Mouse (Mus musculus) ES-E14 (cell line): ENCODE measurements at regions not wholly inside any gene's neighbourhood (a gene's known extent, or its start where the extent isn't known, plus 50 kb on each side); places are given as distances from the start of the nearest gene placed in this dataset.

Experiments used
- DNase-seq: peaks from one replicate; pipeline ENCODE4 v3.0.0-alpha.2; 2013; ENCODE audit warnings: low read depth, low spot score
- H3K27ac ChIP-seq: 2 replicates; pipeline ENCODE4 v1.5.1; 2012; ENCODE audit warnings: low read depth, mild to moderate bottlenecking, low read length, moderate library complexity, mixed read lengths; ENCODE audit not compliant: poor library complexity, insufficient read depth, severe bottlenecking
- H3K36me3 ChIP-seq: 2 replicates; pipeline ENCODE4 v1.6.1; 2012; ENCODE audit warnings: mild to moderate bottlenecking, low read length, moderate library complexity, mixed read lengths; ENCODE audit not compliant: control insufficient read depth, poor library complexity, insufficient read depth, severe bottlenecking
- H3K4me1 ChIP-seq, 2 experiments: fragments of 150-350 bp in 1 of 2; sonication (generic) in 1 of 2; 2 replicates each; pipeline ENCODE4 v1.6.1; 2012; ENCODE audit warnings: low read length in 2 of 2, mild to moderate bottlenecking in 1 of 2, mixed read lengths in 1 of 2; ENCODE audit not compliant: control insufficient read depth in 2 of 2, insufficient read depth in 2 of 2, poor library complexity in 1 of 2
- H3K4me3 ChIP-seq, 2 experiments: fragments of 150-350 bp in 1 of 2; sonication (generic) in 1 of 2; 2 replicates each; pipeline ENCODE4 v1.5.1; 2012; ENCODE audit warnings: low read length in 2 of 2, low read depth in 1 of 2, mild to moderate bottlenecking in 1 of 2, mixed read lengths in 1 of 2; ENCODE audit not compliant: insufficient read depth in 1 of 2, poor library complexity in 1 of 2, severe bottlenecking in 1 of 2
- H3K9ac ChIP-seq: 2 replicates; pipeline ENCODE4 v1.6.1; 2012; ENCODE audit warnings: low read depth, mild to moderate bottlenecking, low read length, mixed read lengths; ENCODE audit not compliant: poor library complexity, insufficient read depth, severe bottlenecking
- H3K9me3 ChIP-seq: fragments of 150-350 bp; sonication (generic); 2 replicates; pipeline ENCODE4 v1.6.1; 2012; ENCODE audit warnings: low read depth, mild to moderate bottlenecking, low read length; ENCODE audit not compliant: control insufficient read depth, insufficient read depth
- CHD2 ChIP-seq: IDR thresholded peaks from 2 replicates; pipeline ENCODE4 v1.6.1; 2014; ENCODE audit warnings: mild to moderate bottlenecking, low read depth, low read length, inconsistent platforms
- HCFC1 ChIP-seq: IDR thresholded peaks from 2 replicates; pipeline ENCODE4 v1.6.1; 2012; ENCODE audit warnings: low read length, inconsistent platforms, borderline replicate concordance; ENCODE audit not compliant: insufficient read depth
- MAFK ChIP-seq: IDR thresholded peaks from 2 replicates; pipeline ENCODE4 v1.6.1; 2014; ENCODE audit warnings: mild to moderate bottlenecking, low read depth, low read length, inconsistent platforms; ENCODE audit not compliant: insufficient read depth
- ZC3H11A ChIP-seq: IDR thresholded peaks from 2 replicates; pipeline ENCODE4 v1.6.1; 2012; ENCODE audit warnings: low read depth, mild to moderate bottlenecking, inconsistent platforms, low read length, borderline replicate concordance
- ZNF384 ChIP-seq: IDR thresholded peaks from 2 replicates; pipeline ENCODE4 v1.6.1; 2012; ENCODE audit warnings: low read depth, low read length, inconsistent platforms
- in situ Hi-C, 2 experiments: fragments of 600-800 bp; cut with MboI; formaldehyde crosslinking; loops; one replicate each; pipeline ENCODE4 v1.15.1; 2025; ENCODE audit warnings: low sequenced_read_pairs in 2 of 2, inconsistent platforms in 1 of 2; ENCODE audit not compliant: unreplicated experiment in 2 of 2

GRCm38 (mm10) chr13:3725803-3726202, 78.3 kb downstream of the Calml3 start:
- H3K27ac ChIP-seq: no peak overlapping the region
- no peak for TF ChIP-seq ZC3H11A
- no peak for TF ChIP-seq HCFC1
- TF ChIP-seq CHD2: no peak
- TF ChIP-seq MAFK: no peak
- TF ChIP-seq ZNF384: no peak
- H3K9ac ChIP-seq: no peak overlapping the region
- no peak overlapping the region for H3K4me3 ChIP-seq
- H3K36me3 ChIP-seq: no peaks in the 10 kb centered on the region
- DNase-seq: no peak
- no peaks in the 10 kb centered on the region for H3K9me3 ChIP-seq
- in situ Hi-C loops: no loop called here
- peaks cover 0 to 2% of the 10 kb centered on the region in 2 experiments; a peak in 1 of 4 replicates for H3K4me1 ChIP-seq

- Histone ChIP-seq H3K4me3 (no peak overlapping the region), H3K9me3 (no peaks in the 10 kb centered on the region), H3K36me3 (no peaks in the 10 kb centered on the region), H3K9ac (no peak overlapping the region), H3K27ac (no peak overlapping the region), H3K4me1 (no peaks in the 10 kb centered on the region)
- DNase-seq: no peak
- in situ Hi-C loops: no loop called here
- TF ChIP-seq HCFC1 (no peak), MAFK (no peak), ZNF384 (no peak), CHD2 (no peak), ZC3H11A (no peak)
Observed at GRCm38 (mm10) chr13:3724313-3724712, 79.8 kb downstream of the Calml3 start.

- H3K27ac ChIP-seq: no peak overlapping the region
- no peaks in the 10 kb centered on the region for H3K4me1 ChIP-seq
- H3K36me3 ChIP-seq: no peaks in the 10 kb centered on the region
- H3K4me3 ChIP-seq: no peak overlapping the region
- in situ Hi-C loops: no loop called here
- no peak for TF ChIP-seq MAFK
- TF ChIP-seq ZNF384: no peak
- no peak for TF ChIP-seq CHD2
- no peak for TF ChIP-seq ZC3H11A
- no peak for TF ChIP-seq HCFC1
- H3K9ac ChIP-seq: no peak overlapping the region
- no peaks in the 10 kb centered on the region for H3K9me3 ChIP-seq
- no peak for DNase-seq
Observed at GRCm38 (mm10) chr13:3723458-3724143, 80.5 kb downstream of the Calml3 start.

GRCm38 (mm10) chr13:3715019-3715418, 81.2 kb downstream of the Asb13 start:
- in situ Hi-C loops: no loop called here
- TF ChIP-seq ZNF384: no peak
- TF ChIP-seq HCFC1: no peak
- no peak for TF ChIP-seq CHD2
- TF ChIP-seq MAFK: no peak
- TF ChIP-seq ZC3H11A: no peak

More at GRCm38 (mm10) chr13:3715019-3715418, 81.2 kb downstream of the Asb13 start:
- Histone ChIP-seq H3K9ac (no peak overlapping the region), H3K4me1 (peaks cover 4 to 8% of the 10 kb centered on the region in 2 experiments; a peak in 2 of 4 replicates), H3K27ac (no peak overlapping the region), H3K9me3 (no peaks in the 10 kb centered on the region), H3K4me3 (no peak overlapping the region), H3K36me3 (no peaks in the 10 kb centered on the region)
- DNase-seq: no peak
